Mouse (Mus musculus): ENCODE data around the gene Slc22a15.
A peak's percentile ranks its signal among the peaks of the same experiment; 100 is the strongest.

Slc22a15 gene

GRCm38 (mm10) chr3:101806941-101807340 lies 117.3 kb downstream of the Slc22a15 start:
- peak; percentile 60 for DNase-seq

DNA sequence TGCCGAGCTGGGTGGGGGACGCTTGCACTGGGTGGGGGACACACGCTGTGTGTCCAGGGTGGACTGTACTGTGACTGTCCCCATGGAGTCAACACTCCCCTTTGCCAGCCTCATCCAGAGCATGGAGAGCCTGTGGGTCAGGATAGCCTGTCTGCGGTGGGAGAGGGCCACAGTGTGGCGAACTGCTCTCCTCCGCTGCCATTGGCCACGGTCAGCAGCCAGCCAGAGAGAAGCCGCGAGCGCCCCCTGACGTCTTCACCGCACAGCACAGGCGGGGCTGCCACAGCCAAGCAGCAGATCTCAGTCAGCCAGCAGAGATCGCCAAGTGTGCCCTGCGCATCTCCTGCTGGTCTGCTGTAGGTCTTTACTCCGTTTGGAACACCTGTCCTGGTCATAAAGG lies 118.1 kb downstream of the Slc22a15 start:
- DNase-seq = peak; percentile 96
